In genomic region chr7:44857042-44857552, GRCm38 (mm10) we compare ENCODE assay signal across 8 mouse cellular contexts. TPM values are rescaled to one million over a fixed set of nuclear protein-coding genes. Genes with fewer than 3 reads are reported as not detected.
DNase-seq lines count a peak whose midpoint lies in the region; ATAC-seq and TF ChIP-seq lines count a peak whose summit lies in the region.

Gene Pnkp (plus strand): TSS chr7:44857139.

- peaks cover 12% of the 10 kb centered on the region for H3K79me3 ChIP-seq in C2C12 (ENCODE audit: low read depth)

- H3K9ac ChIP-seq in kidney, embryonic 15.5 days: peak within 1 kb of the TSS; percentile 70

- H3ac ChIP-seq in C2C12 (ENCODE audit: control insufficient read depth, insufficient read length, low read depth): peak within 1 kb of the TSS; percentile 75

- peaks cover 9% of the 10 kb centered on the region for H3K36me3 ChIP-seq in C2C12 (ENCODE audit: control insufficient read depth, insufficient read depth)
- peaks cover 35% of the 10 kb centered on the region for H3K36me3 ChIP-seq in heart, embryonic 10.5 days
- peaks cover 35% of the 10 kb centered on the region for H3K36me3 ChIP-seq in kidney, embryonic 15.5 days

- H3K4me3 ChIP-seq in C2C12 (ENCODE audit: insufficient read depth, poor library complexity, severe bottlenecking): peak within 1 kb of the TSS; percentile 65
- H3K4me3 ChIP-seq in heart, embryonic 10.5 days: peak within 1 kb of the TSS; percentile 97
- peak within 1 kb of the TSS; percentile 65 for H3K4me3 ChIP-seq in kidney, embryonic 15.5 days (replicated peaks)

- no peak for TF ChIP-seq CTCF in C2C12 (IDR thresholded peaks at IDR 0.05; ENCODE audit: control insufficient read depth, insufficient read depth, insufficient read length)

- peaks cover 33% of the 10 kb centered on the region for H3K79me2 ChIP-seq in C2C12 (ENCODE audit: control insufficient read depth, insufficient read depth)

- WGBS in heart, embryonic 10.5 days: under 1% methylated on average over 32 of the region's 32 CpGs
- under 1% methylated on average over 32 of the region's 32 CpGs for WGBS in kidney, embryonic 15.5 days

- H3K27ac ChIP-seq in heart, embryonic 10.5 days: peak within 1 kb of the TSS; percentile 93
- H3K27ac ChIP-seq in kidney, embryonic 15.5 days: peak within 1 kb of the TSS; percentile 92

- H3K4me2 ChIP-seq in kidney, embryonic 15.5 days: peak within 1 kb of the TSS; percentile 81

- no peaks in the 10 kb centered on the region for H3K27me3 ChIP-seq in C2C12 (ENCODE audit: control insufficient read depth, insufficient read depth, insufficient read length)
- no peaks in the 10 kb centered on the region for H3K27me3 ChIP-seq in heart, embryonic 10.5 days (ENCODE audit: insufficient read depth, poor library complexity, severe bottlenecking)
- H3K27me3 ChIP-seq in kidney, embryonic 15.5 days: no peaks in the 10 kb centered on the region

- ATAC-seq in erythroblast, adult 5-6 weeks (replicated peaks; ENCODE audit: low FRiP score, poor library complexity, severe bottlenecking): peak; percentile 41
- ATAC-seq in kidney, embryonic 15.5 days (replicated peaks; ENCODE audit: low FRiP score): peak; percentile 7; the same call in 1 of the 2 replicates
- ATAC-seq in monocyte, adult 5-6 weeks (replicated peaks; ENCODE audit: insufficient number of reproducible peaks, low FRiP score, low TSS enrichment, poor library complexity, severe bottlenecking): peak; percentile 34

- peaks cover 70% of the 10 kb centered on the region for H3K4me1 ChIP-seq in heart, embryonic 10.5 days
- H3K4me1 ChIP-seq in kidney, embryonic 15.5 days: peaks cover 72% of the 10 kb centered on the region

- peak; percentile 97 for DNase-seq in brain, adult 2 months (ENCODE audit: low read depth, low spot score)
- DNase-seq in heart, embryonic 10.5 days (ENCODE audit: low spot score): peak; percentile 93
- DNase-seq in liver: peak; percentile 89
- DNase-seq in spleen, postnatal 4 days (ENCODE audit: low spot score in 2 of 2): peak; percentile 85 to 94

- H3K9me3 ChIP-seq in heart, embryonic 10.5 days: no peaks in the 10 kb centered on the region
- no peaks in the 10 kb centered on the region for H3K9me3 ChIP-seq in kidney, embryonic 15.5 days (replicated peaks)

TF ChIP-seq in C2C12, 6 proteins besides CTCF, POLR2A, EP300 and RAD21:
- TF ChIP-seq MYOG (IDR thresholded peaks at IDR 0.05; ENCODE audit: control insufficient read depth, extremely low read depth, insufficient read length): no peak
- TF ChIP-seq MYOD1 (IDR thresholded peaks at IDR 0.05; ENCODE audit: control insufficient read depth, insufficient read length, low read depth): no peak
- TF ChIP-seq CEBPB (IDR thresholded peaks at IDR 0.05; ENCODE audit: low read depth): peak; percentile 30

RNA-seq across cellular contexts. Expression of gene Pnkp, which starts in this region (rescaled TPM):
- 32.0 TPM for polyA plus RNA-seq in C2C12 (2012; fragmentation: generic; extraction: Trizol)
- 17.3 and 43.3 TPM in 2 replicates for total RNA-seq in erythroblast, adult 5-6 weeks (2015; ENCODE audit: low replicate concordance)
- total RNA-seq in erythroblast, adult 5-6 weeks (2017; ENCODE audit: low replicate concordance): 26.8 and 32.5 TPM in 2 replicates
- 28.5 and 29.7 TPM in 2 replicates for polyA plus RNA-seq in heart, embryonic 10.5 days (2016; fragmentation: Nextera tagmentation; extraction: Ambion mirVana)
- 31.1 and 33.6 TPM in 2 replicates for polyA plus RNA-seq in kidney, embryonic 15.5 days (2015; fragmentation: Nextera tagmentation; extraction: Ambion mirVana)
- 68.9 to 89.5 TPM (median 71.5 TPM) in 3 replicates for total RNA-seq in monocyte, adult 5-6 weeks (2017)

Comparison
In these comparisons a context has a peak if more than half of its experiments do, and no peak if none do; other contexts are left out.
1. Peak in every context shown above with its lines: DNase-seq, ATAC-seq, H3K4me3 ChIP-seq and H3K27ac ChIP-seq.